Mouse (Mus musculus): ENCODE results near the gene Gin1.

DNA sequence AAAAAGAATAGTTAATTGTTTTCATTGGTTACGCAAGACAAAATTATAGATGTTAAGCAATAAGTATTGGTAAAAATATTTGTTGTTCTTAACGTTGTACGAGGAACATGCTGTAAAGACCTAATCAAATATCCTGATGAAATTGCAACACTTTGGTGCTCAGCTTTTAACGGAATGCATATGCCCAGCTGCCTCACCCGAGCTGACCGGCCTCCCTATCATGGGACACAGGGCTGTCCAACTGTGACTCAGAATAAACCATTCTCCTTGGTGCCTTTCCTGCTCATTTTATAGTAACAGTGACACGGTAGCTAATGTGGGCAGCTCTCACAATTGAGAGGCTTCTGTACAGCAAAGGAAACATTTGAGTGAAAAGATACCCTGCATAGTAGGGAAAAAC, 1.1 kb downstream of the Gin1 start:
- no peak for TF ChIP-seq CTCF (IDR thresholded peaks at IDR 0.05; ENCODE audit: insufficient read depth, low read depth, low read length)
- no peak for TF ChIP-seq POLR2A (IDR thresholded peaks at IDR 0.05; ENCODE audit: insufficient read depth, low read depth, low read length)
